Mouse (Mus musculus) forelimb bud, embryonic 11.5 days (tissue): ENCODE results near the gene Nrxn3.
A peak's percentile ranks its signal among the peaks of the same experiment; 100 is the strongest.

Experiments
- DNase-seq: peaks from one replicate; pipeline ENCODE4 v3.0.0-alpha.2; 2012; ENCODE audit warnings: low read depth, low spot score

Gene Nrxn3

DNA sequence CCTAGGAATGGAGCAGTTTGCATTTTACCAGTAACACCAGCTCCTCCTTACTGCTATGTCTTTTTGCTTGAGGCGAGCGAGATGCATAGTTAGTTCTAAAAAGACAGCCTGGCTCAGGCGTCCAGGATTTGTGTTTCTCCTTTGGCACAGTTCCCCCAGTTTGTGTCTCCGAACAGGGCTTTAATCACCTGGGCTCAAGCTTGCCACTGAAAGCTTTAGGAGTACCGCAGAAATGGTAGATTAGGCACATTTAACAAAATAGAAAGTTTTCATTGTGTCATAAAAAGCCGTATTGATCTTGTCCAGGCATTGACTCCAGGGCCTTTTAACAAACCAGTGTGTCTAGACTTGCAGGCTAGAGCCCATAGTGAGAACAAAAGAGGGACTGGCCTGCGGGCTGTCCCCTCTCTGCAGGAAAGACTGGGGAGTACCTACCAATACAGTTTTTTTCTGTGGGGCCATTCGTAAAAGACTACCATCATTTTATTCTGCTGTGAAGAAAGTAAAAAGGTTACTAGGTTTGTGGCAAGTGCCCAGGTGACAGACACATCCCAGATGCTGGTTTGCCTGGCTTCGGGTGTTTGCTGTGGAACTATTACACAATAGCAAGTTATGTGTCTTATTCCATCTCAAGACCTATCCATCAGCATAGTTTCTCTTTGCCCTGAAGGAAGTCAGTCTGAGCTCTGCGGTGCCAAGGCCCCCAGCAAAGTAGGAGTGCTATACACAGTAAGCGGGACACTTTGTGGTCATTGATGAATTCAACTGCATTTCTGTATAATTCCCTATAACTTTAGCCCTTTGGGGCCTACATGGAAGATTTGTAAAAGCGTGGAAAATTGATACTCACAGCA lies 451.9 kb downstream of the Nrxn3 start:
- no peak for DNase-seq

DNA sequence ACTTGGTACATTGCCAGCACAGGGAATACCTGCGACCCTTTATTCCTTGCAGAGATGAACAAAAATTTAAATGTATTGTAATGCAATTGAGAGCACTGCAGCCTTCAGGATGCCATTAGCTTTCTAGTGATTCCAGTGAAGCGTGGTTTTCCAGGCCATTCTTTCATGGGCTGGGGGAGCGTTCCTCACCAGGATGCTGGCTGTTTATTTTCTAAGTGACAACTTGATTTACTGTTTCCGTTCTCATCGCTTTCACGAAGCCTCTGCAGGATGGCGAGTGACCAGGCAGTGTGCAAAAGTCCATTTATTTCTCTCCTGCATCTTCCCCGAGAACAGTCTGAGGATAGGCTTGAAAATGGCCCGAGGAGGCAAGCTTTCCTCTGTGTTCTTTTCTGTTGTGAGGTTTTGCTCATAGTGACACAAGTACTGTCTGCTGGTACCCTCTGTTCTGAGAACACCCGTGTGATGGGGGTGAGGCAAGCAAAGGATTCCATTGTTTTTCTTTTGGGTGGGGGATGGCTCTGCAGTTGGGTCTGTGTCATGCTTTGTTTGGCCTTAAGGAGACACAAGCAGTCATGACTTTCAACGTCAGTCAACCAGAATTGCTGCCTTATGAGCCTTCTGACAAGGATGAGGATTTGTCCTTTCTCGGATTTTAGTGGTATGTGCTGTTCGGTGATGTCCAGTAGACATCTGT lies 457.4 kb downstream of the Nrxn3 start:
- DNase-seq: no peak

DNA sequence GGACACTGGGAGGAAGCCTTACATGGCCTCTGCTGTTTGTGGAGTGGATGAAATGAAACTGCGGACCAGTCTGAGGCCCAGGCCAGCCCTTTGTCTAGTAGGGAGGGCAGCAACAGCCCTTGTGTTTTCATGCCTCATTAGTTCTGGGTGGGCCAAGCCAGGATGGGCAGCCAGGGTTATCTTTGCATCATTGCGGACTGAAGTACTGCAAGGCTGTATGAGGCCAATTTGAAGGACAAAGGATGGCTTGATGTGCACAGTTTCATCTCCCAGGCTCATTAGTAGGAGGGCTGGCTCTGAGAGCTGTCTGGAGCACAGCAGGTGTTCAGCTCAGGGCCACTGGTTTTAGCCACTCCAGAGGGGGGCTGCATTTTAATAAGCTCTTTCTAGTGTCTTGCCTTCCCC lies 458.5 kb downstream of the Nrxn3 start:
- DNase-seq: no peak

DNA sequence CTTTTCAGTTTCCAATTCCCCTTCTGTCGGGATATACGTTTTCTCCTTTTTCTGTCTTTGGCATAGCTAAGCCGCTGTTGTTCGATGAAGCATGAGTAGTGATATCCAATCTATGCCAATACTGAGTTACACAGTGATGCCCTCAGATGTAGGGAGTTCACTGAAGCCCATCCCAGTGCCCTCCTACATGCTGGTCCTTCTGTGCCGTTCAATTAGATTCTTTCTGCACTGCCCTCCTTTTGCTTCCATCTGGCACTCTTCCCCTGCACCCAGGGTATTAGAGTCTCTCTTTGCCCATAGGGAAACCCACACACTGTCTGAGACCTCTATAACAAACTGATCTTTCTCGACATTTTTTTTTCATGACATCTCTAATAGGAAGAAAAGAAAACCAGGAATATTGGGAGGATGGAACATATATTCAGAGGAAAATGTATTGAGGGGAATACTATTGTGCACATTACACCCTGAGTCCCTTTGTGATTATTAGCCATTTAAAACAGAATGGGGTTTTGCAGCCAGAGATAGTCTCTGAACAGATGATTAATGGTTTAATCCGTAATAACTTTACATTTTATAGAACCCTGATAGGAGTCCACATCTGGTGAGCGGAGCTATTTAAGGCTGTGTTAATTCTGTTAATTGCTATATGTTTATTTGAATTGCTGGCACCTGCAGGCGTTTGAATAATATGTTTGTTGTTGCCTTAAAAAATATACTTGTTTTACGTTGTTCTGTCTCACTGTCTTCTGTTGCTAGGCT lies 476.3 kb downstream of the Nrxn3 start:
- DNase-seq: no peak

DNA sequence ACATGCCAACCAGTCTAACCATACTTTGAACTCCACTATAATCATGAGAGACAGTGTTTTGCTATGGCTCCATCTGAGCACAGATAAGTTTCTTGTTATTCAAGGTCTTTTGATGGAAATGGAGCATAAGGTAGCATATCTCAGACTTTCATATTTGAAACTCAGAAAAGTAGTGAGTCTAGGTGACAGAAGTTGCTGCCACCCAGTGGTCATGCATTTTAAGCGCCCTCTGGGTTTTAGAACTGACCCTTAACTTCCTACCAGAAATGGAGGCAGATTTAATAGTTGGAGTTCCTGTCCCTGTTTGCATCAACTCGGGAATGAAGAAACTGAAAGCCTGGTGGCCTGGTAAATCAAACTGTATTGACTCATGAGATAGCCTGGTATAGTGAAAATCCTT lies 488.9 kb downstream of the Nrxn3 start:
- DNase-seq: no peak

DNA sequence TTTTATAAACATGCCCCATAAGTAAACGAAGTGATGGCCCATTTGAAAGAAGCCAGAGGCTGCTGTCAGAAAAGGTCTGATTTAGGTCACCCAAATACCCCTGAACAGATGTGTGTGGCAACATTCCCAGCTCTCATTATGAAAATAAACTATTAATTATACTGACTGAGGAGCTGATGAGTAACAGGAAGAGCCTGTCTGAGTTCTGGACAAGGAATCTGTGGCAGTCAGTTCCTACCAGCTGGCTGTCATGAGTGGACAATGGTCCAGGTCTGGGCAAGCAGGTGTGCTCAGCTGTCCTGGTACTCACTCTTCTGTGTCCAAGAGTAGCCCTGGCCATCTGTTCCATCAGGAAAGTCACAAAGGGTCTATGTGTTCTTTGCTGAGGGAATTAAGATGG lies 517.1 kb downstream of the Nrxn3 start:
- no peak for DNase-seq

DNA sequence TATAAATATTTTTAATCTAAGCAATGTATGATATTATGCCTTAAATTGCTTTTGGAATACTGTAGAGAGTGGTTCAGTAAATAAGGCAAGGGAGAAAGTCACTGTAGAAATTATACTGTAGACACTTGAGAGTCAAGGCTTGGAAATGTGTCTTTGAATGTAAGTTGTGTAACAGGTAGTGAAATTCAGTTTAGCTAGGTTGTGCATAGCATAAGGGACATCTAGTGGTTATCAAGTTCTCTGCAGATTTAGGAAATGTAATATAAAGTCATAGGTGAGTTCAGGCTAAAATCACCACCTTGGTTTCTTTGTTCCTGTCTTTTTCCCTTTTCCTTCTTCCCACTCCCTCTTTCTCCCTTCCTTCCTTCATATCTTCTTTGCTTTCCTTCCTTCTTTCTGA lies 518.9 kb downstream of the Nrxn3 start:
- DNase-seq: no peak

DNA sequence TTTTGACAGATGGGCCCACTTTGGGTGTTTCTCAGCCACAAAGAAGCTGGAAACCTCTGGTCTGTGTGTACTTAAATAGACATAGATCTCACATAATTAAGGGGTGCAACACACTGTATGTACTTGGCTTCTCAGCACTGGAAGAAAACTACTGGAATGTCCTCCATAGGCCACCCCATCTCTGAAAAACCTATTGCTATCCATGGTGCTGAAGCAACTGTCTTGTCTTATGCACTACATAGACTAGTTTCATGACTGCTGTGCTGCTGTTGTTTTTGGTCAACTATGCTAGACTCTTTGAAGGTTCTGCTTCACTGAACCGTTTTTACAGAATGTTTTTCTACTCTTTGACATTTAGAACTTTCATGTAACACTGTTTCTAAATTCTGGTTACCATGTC lies 519.8 kb downstream of the Nrxn3 start:
- peak; percentile 20 for DNase-seq

DNA sequence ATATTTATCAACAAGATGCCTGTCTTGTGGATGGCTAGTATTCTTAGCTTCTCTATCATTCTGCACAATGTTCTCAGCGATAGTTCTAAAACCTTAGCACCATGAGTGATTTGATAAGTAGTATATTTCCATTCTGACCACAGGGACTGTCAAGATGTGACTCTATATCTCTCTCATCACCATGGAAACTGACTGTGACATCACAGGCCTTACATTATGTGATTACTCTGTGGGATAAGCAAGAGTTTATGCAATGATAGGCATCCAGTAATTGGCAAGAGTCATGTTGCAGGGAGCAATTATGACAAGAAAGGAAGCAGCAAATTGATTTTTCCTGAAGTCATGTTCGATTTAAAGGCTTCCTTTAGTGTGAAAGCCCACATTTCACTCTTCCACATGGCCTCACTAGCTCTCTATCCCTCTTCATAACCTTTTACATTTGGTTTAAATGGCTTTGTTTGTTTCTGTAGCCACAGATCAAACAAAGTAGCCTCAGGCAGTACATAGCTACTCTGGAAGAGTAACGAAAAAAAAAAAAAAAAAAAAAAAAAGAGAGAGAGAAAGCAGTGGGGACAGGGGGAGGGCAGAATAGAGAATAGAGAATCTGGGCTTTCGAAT lies 532.7 kb downstream of the Nrxn3 start:
- peak; percentile 1 for DNase-seq

DNA sequence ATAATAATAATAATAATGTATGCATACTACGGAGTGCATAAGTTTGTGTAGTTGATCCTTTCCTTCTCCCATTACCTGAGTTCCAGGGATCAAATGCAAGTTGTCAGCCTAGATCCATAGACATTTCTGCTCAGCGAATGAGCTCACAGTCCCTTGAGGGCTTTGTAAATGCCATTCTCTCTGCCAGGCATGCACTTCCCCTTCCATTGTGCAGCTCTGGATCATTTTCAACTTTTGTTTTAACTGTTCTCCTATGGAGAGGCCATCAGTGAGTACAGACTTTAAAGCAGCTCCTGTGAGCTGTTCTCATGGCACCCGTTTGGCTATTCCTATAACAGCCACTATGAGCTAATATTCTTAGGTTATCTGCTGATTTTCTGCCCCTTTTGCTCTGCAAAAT lies 536.2 kb downstream of the Nrxn3 start:
- DNase-seq: no peak

DNA sequence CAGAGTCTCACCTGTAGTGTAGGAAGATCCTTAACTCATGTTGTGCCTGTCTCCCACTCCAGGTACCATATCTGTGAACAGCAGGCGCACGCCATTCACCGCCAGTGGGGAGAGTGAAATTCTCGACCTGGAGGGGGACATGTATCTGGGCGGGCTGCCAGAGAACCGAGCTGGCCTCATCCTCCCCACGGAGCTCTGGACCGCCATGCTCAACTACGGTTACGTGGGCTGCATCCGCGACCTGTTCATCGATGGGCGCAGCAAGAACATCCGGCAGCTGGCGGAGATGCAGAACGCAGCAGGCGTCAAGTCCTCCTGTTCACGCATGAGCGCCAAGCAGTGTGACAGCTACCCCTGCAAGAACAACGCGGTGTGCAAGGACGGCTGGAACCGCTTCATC lies 537.4 kb downstream of the Nrxn3 start:
- no peak for DNase-seq

DNA sequence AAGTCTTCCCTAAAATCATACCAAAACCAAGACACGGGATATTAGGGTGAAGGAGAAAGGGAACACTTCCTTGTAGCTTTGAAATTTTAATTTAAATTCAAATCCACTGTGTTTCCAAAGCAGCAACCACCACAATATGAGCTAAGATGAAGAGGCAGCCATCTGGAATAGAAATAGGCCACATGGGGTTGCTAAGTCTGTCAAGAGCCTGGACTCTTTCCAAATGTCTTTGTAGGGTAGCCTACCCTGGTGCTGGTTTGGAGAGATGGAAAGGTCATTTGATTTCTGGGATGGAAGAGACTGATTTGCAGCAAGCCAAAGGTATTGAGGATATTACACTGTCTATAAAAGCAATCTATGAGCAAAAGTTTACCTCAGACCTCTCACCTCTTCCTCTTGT lies 539.6 kb downstream of the Nrxn3 start:
- no peak for DNase-seq

DNA sequence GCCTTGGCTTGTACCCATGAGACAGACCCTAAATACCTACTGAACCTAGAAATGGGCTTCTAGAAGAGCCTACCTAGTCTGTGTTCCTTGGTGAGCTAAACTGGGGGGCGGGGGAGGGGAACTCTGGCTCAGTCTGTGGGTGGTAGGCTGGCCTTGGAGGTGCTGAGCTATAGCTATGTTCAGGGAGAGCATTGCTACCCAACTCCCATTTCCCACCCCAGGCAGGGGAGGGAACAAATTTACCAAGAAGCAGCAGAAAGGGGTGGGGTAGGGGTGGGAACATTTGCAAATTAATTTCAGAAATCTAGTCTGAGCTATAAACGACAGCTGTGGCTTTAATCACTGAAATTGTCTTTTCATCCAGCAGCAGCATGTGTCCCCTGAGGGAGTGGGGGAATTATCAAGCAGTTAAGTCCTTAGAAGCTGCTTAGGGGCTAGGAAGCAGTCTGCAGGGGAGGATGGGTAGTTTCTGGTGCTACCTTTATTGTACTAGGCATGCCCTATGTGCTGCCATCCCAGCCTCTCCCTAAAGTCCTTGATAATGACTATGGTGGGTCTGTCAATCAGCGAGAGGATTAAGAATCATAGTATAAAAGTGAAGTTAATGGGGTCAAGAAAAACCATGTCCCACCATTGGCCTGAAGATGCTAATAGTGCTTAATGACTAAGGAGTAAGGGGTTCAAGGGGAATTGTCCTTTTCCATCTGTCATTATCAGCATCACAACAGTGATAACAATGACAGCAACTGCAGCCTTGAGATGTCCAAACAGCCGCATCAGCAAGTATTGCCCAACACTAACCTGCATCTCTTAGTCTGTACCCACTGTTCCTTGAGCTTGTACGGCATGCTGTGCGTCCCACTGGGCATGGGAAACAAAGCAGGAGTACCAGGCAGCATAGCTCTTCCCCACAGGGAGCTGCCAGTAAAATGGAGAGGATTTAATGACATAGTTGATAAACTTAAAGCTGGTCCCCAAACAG lies 560.0 kb downstream of the Nrxn3 start:
- no peak for DNase-seq

DNA sequence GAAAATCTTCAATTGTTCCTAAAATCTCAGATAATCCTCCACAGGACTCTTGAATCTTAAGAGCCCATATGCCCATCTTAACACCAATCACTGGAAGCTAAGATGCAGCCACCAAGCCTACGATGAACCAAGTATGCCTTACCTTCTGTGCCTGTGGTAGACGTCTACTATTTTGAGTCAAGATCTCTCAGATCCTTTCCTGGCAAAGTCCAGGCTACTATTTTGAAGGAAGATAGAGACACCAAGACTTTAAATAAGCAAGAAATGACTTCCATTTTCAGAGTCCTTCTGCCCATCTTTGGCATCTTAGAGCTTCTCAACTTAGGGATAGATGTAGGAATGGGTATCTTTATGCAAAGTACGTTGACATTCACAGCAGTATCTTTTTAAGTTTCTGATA lies 561.7 kb downstream of the Nrxn3 start:
- DNase-seq: no peak

DNA sequence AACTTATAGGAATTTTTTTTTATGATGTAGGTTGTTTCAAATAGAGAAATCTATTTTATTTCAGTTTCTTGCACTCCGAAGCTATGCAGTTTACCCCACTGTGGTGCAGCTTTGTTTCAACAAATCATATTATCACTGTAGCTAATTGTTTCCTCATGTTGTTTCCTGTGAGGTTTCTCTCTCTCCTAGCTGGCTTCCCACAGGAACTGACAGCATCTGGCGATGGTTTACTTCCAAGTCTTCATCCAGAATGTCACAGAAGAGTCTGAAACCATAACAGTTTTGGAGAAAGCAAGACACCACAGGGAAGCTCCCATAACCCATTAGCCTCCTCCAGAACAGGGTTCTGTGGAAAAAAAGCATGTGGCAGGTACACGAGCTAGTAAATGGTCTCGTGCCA lies 564.4 kb downstream of the Nrxn3 start:
- DNase-seq: peak; percentile 48

DNA sequence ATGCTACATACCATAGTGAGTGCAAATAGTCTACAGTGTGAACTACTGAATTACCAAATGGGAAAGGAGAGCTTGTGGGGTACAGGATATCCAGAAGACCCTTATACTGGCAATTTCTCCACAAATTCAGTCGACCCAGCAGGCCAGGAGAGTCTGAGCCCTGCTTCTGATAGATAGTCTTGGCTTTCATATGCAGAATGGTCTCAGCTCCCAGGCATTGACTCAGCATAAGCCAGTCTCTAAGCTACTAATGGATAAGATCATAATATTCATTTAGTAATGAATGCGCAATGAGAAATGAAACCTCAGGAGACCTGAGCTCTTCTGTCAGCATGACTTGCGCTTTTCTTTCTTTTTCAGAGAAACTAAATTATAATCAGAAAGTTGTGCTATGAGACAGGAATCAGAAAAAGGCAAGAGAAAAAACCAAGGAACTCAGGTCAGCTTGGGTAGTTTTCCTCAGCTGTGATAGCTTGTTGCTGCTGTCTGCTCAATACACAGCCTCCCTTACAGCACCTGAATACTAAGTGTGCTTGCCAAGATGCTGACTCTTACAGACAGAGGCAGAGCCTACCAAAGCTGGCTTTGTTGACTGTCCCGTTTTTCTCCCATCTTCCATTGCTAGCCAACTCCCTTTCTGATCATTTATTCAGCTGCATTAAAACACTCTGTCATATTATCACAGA lies 567.1 kb downstream of the Nrxn3 start:
- no peak for DNase-seq

DNA sequence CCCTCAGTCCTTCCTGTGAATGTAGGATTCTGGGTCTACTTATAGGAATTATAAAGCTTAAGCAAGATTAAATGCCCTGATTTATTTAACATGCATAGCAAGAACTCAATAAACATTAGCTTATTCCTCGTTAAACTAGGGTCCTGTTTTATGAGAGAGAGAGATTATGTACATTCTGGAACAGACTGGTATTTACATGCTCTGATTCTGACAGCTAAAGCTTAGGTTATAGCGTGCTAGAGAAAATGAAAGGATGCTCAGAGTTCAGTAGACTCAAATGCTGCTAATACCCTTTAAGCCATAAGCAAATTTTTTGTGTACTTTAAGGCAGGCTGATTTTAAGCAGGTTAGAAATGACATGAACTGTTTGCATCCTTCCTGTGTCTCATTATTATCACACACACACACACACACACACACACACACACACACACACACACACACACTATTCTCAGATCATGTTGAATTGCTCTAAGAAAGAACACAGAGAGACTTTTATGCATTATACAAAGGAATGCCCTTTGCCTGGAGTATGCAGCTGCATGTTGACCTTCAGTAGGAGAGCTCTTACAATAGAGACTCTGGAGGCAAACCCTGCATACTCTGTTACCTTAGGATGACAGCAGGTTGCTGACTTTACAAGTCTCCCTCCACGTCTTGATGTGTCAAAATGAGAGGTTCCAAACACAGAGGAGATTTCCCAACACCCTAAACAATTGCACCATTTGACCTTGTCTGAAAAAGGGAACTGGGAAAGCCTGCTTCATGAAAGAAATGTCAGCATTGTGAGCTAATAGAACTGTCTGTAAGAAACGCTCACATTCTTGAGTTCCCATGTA lies 568.3 kb downstream of the Nrxn3 start:
- no peak for DNase-seq

DNA sequence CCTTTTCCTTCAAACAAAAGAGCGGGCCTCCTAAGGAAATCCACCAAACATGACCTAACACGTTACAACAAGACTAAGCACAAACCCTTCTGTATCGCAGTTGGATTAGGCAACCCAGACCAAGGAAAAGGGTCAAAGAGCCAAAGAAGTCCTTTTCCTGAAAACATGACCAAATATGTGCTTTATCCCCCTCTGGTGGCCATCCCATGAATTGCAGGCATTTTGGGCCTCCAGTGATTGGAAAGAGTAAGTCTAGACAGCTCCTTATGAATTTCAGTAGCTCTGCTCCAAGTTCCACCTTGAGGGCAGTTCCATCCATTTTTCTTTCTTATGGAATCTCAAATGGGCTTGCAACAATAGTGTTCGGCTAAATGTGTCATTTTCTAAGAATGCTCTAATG lies 579.3 kb downstream of the Nrxn3 start:
- DNase-seq: peak; percentile 75

DNA sequence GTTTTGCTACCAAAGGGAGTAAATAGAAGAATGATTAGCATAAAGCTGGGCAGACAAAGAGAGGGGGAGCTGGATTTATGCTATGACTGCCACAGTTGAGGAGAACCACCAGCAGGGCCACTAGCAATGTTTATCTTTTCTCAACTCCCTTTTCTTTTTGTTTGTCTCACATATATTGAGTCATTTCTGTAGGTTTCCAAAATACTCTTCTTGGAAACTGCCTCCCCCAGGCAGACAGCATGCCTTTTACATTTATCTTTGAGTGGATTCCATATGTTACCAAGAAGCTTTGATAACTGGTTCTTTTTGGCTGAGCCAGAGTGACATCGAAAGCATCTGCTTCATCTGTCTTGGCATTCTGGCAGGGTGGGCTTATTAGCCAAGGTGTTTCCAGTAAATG lies 587.5 kb downstream of the Nrxn3 start:
- DNase-seq: no peak
